Mouse (Mus musculus): ENCODE measurements at regions not wholly inside any gene's neighbourhood (a gene's known extent, or its start where the extent isn't known, plus 50 kb on each side); places are given as distances from the start of the nearest gene placed in this dataset.

DNA sequence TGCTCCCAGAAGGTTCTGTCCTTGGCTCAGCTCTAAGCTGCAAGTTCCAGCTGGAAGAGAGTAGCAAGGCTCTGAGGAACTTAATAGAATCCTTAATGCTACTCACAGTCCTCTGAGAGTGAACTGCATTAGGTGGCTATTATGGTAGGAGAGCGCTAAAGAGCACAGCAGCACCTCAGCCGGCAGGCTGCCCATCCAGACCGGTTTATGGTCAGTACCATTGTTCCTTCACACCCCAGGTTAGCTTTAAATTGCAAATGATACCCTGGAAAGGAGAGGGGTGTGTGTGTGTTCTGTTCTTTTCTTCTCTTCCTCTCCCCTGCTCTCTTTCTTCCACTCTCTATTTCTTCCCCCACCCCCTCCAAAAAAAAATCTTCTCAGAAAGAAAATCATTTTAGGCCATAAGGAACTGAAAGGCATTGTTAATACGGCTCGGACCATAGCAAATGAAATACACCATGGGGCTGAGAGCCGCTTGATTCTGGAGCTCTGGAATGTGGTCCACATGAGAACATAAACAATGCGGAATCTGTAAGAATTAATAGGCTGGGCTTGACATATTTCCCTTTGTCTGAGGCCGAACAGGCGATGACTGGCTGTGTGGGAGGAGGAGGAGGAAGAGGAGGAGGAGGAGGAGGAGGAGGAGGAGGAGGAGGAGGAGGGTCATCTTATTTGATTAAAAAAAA is 263.8 kb upstream of the Irx3 start:
- TF ChIP-seq POLR2A (IDR thresholded peaks at IDR 0.05; ENCODE audit: borderline replicate concordance, extremely low read depth, insufficient read depth, insufficient read length, poor library complexity, severe bottlenecking), result no peak
- no peak for TF ChIP-seq CTCF (IDR thresholded peaks at IDR 0.05; ENCODE audit: borderline replicate concordance, extremely low read depth, insufficient read depth, insufficient read length)

Measured in brain, embryonic 14.5 days (tissue).